Mouse (Mus musculus) ES-Bruce4 (cell line): Measurements from ENCODE around the gene Ceacam20.

Experiments used
- CTCF ChIP-seq: IDR thresholded peaks from one replicate; pipeline ENCODE4 v1.8.1; 2011; ENCODE audit warnings: low read depth, low read length
- POLR2A ChIP-seq: IDR thresholded peaks from one replicate; pipeline ENCODE4 v1.8.1; 2011; ENCODE audit warnings: low read length; ENCODE audit not compliant: insufficient read depth

GRCm38 (mm10) chr7:19962423-19962822 is 2.8 kb upstream of the Ceacam20 start:
- TF ChIP-seq CTCF (no peak), POLR2A (no peak)
